Mouse (Mus musculus) common myeloid progenitor, adult 5-6 weeks (primary cell): ENCODE results near the gene Brix1. TPM values are rescaled to one million over a fixed set of nuclear protein-coding genes. Genes with fewer than 3 reads are reported as not detected.
A peak's percentile ranks its signal among the peaks of the same experiment; 100 is the strongest.
"Not testable (repeated sequence)": the region's sequence is repeated elsewhere in the genome, so short reads cannot be mapped to it uniquely, and the experiment has no call there.

ENCODE experiments used
- ATAC-seq: replicated peaks from 2 replicates; pipeline ENCODE4 v1.8.0; 2016; ENCODE audit warnings: low read depth, mild to moderate bottlenecking, moderate TSS enrichment, inconsistent platforms; ENCODE audit not compliant: poor library complexity, severe bottlenecking
- total RNA-seq: library from RNA; stranded (forward); fragments of 200-1000, 187-1606 nt; gene quantifications from 2 replicates; pipeline ENCODE4 v1.2.3, GENCODE M21; 2017

Gene Brix1
- 49.1 and 67.5 TPM in 2 replicates for total RNA-seq

DNA sequence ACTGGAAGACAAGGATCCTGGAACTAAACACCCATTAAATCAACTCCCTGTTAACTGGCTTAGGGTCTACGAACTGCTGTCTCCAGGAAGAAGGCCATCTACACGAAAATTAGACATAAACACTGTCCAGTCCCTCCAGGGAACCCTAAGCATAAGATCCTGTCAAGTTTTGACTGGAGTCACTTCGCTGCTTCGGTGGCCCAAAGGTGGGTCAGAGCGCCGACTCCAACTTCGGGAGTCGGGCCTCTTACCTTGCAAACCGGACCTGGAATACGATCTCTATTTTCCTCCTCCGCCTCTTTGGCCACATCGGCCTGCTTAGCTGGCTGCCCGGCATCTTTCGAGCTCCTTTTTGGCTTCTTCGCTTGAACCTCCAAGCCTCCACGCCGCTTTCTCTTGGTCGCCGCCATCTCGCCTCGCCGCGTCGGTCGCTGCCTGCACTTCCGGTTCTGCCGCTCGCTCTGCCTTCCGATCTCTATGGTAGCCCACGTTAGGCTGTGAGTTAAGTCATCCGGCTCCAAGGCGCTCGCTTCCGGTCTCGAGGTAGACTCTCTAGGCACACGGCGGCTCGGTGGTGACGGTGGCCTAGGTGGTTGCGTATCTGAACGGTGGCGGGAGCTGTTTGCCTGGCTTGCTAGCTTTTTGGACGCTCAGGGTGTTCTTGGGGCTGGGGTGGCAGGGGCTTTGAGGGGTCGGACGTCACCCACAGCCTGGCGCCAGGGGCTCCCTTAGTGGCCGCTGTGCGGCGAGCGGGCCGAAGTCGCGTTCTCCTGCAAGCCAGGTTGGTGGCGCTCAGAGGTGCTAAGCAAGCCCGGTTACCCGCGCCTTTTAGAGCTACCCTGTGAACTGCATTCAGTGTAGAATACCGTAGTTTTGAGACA, at the start of gene Brix1, which contains the start of gene Rad1:
Gene Brix1, minus strand, starts transcription at position 464 of the 881 bp plus-strand sequence.
Gene Rad1, plus strand, starts transcription at position 535 of the 881 bp plus-strand sequence.
- ATAC-seq = peak; percentile 99

DNA sequence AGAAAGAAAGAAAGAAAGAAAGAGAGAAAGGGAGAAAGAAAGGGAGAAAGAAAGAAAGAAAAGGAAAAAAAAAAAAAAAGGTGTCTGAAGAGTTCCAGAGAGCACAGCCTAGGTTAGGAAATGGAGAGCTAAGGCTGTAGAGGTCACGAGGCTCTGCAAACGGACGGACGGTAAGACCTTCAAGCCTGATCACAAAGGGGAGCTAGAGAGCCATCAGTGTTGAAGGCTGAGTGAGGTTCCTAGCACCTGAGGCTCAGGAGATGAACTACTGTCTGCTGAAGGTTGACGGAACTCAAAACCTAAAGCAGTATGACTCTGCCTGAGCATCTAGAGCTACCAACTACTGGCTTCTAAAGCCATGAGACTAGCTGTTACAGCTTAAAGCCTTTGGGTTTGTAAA, 48.8 kb upstream of the Brix1 start:
- ATAC-seq = no peak

DNA sequence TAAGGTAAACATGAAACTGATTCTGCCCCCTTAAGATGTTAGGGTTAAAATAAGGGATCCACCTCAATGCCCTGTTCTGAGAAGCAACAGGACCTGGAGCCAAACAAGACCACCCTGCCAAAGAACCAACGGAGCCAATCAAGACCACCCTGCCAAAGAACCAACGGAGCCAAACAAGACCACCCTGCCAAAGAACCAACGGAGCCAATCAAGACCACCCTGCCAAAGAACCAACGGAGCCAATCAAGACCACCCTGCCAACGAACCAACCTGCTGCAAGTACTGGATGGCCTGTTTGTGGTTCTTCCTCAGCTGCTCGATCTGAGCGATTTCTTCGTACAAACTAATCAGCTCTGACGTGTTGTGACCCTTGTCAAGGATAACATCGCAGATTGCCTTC, 47.6 kb upstream of the Brix1 start:
- ATAC-seq = not testable (repeated sequence)

DNA sequence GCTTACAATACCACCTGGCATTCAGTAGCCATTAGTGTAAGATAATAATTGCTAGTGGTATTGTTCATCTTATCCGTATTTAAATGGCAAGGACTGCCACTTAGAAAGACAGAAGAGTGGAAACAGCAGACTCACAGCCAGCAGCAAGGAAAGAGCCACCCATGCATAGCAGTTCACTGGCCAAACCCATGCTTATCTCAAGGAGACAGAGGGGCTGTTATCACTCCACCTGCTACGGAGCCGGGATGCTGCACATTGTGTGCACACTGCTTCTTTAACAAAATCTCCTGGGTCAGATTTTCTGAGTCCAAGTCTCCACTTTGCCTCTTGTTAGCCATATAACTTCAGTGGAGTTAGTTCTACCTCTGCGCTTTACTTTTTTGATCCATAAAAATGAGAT, 45.6 kb upstream of the Brix1 start:
- ATAC-seq = peak; percentile 62

DNA sequence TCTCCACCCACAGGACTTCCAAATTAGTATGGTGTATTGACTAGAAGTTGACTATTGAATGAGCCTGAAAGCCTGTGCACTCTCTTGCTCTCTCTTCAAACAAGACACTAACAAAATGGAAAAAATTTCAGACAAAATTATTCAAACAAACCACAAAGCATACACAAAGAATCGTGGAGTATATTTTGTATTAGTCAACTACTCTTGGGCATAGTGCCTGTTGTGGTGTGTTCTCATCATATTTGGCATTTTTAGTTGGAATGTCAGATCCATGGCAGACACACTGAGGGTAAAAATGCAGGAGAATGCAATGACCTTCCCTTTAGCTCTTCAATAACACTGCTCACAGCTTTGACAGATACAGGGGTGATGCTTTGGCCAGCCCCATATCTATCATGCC, 40.1 kb upstream of the Brix1 start:
- no peak for ATAC-seq

DNA sequence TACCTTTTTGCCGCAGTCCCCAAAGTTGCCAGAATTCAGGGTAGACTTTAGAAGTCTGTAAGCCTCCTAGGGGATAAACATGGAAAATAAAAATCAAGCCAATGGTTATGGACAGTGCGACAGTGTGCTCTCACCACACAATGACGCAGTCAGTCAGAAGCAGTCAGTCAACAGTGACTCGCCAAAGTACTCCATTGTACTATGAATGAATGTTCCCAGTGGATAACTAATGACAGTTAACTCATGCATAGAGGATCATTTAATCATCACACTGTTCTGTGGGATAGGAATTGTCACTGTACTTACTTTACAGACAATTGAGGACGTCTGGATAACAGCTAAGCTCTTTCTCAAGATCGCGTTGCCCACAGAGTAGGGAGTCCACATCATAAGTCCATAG, 29.4 kb upstream of the Brix1 start:
- no peak for ATAC-seq

DNA sequence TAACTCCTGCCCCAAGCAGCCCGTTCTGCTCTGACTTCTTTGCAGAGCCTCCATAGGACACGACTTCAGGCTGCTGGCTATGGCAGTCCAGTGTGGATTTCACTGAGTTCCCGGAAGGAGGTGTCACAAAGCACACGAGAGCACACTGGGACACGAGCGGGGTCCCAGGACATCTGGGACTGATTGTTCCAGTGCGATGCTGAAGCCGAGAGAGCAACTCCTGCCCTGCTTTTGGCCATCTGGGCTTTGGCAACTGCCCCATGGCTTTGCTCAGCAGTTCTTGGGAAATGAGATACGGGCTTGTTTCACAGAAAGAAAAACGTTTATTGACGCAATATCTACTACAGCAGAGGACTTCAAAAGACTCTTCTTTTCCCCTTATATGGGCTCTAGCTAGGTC, 20.4 kb upstream of the Brix1 start:
- no peak for ATAC-seq

DNA sequence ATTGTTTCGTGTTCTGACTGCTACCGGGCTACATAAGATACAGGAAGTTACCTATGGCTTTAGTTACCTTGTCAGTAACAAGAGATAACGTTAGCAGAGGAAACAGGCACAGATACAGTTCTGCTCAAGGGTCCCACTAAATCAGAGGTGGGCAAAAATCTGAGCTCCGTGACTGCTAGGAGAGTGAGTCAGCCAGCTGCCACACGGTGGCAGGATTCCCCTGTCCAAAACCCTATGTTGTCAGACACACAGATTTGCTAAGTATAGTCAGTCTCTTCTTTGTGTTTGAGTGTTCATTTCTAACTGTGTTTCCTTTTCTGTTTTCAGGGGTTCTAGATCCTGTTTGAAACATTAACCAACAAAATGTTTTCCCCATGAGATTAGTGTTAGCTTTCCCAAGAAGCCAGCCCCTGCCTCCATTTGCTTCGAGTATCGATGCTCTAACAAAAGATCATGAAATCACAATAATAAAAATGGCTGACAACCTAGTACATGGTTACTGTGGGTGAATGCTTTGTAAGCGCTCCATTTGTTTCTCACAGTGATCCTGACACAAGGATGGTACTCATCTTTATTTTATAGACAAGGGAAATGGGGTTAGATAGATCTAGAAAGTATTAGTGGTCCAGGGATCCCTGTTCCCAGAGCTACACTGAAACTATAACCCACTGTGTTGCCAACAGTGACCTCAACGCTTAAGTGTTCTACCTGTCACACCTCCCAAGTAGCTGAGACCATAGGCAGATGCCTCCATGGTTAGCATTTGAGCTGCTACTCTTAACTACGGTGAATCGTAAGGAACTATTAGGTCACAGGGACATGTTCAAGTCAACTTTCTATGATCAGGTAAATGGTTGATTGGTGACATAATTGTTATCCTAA, 15.3 kb upstream of the Brix1 start:
- ATAC-seq = peak; percentile 78

DNA sequence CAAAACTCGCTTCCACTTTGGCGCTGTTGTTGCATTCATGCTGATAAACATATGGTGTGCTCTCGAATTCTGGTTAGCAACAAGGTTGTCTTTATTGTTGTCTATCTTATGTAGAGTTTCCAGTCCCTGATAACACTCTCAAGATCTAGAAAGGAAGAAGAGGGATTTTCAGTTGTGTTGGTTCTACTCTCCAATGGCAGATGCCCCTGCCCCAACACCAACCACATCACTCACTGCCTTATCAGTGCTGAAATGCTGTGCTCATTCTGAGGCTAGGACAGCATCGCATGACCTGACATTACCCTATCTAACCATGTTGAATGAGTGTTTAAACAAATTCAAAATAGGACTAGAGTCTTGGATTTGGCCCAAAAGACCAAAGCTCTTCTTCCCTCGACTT, 14.3 kb upstream of the Brix1 start:
- 0 out of 2 replicates have a peak, but pooled peaks have one; percentile 36 for ATAC-seq

DNA sequence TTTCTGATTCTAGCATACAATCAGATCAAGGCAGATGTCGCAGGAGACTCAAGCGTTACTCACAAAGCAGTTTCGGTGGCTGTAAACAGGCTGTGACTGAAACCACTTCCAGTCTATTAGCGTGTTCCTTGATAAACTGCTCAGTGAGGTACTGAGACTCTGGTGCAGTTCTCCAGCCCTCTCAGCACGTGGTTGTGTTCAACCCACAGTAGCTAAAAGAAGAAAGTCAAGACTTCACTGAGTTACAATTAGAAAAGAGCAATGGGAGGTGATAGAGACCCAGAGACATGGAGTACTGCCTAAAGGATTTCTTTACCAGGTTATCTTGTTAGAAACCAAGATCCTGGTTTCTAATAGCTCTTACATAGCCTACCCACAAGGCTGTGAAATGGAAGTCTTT, 13.8 kb upstream of the Brix1 start:
- no peak for ATAC-seq

DNA sequence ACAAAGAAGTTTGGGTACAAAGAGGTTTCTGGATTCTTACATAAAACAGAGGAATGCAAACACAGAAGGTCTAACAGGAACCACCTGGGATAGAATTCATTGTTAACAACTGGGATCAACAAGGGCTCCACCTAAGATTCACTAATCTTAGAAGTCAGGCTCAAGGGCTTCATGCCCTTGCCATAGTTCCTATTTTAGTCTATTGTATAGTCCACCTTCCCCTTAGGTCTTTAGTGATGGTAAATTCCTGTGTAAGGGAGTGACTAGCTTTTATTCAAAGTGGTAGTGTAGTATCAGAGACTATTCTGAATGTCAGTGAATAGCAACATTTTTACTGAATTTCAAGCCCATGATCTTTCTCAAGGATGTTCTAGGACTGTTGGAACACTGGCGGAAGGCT, 10.9 kb upstream of the Brix1 start:
- not testable (repeated sequence) for ATAC-seq

DNA sequence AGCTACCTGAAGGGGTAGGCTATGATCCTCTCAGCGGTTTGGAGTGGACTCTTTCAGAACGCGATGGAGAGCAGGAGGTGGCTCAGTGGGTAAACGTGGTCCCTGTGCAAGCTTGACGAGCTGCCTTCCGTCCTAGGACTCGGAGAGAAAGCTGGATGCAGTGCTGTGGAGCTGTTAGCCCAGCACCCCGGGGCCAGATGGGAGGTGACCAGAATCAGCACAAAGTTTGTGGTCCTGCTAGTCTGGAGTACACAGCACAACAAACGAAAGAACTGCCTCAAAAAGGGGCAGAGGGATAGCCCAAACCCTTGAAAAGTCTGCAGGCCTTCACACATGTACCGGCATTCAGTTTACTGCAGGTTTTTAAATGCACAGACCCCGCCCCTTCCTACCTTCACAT, 10.2 kb upstream of the Brix1 start:
- no peak for ATAC-seq

DNA sequence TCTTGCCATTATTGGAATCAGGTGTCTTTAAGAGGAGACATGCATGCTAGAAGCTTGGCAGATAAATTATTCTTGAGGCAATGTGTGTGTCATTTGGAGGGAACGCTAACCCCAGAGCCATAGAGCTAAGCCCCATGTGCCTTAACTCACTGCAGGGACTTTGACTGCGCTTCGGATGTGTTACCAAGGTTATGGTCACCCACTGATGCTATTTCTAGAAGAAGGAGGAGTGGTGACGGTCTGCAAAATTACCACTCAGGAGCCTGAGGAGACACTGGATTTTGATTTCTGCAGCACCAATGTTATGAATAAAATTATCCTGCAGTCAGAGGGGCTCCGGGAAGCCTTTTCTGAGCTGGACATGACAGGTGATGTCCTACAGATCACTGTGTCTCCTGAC, 4.4 kb upstream of the Brix1 start:
- ATAC-seq = no peak

DNA sequence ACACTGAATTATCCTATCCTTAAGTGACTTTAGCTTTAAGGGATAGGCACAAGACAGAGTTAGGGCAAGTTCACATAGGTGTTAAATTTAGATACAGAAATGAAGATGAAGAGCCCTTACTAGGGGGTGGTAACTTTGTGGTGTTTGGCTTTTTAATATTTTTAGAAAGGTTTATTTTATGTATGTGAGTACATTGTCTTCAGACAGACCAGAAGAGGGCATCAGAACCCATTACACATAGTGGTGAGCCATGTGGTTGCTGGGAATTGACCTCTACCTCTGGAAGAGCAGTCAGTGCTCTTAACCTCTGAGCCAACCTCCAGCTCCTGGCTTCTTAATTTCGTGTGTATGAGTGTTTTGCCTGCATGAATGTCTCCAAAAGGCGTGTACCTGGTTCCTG, 1.5 kb upstream of the Brix1 start:
- no peak for ATAC-seq

DNA sequence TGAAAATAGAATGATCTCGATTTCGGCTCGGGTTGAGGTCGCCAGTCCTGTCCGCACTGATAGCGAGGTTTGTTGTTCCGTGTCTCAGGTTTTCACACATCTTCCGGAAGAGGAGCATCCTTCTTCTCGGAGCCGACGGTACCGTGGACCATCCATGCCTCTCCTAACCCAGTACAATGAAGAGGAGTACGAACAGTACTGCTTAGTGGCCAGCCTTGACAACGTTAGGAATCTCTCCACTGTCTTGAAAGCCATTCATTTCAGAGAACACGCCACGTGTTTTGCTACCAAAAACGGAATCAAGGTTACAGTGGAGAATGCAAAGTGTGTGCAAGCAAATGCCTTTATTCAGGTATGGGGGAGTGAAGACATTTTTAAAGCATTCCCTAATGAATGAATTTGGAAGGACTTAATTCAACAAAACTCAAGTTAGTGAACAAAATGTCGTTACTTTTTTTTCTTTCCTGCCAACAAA, 655 bp upstream of the Brix1 start:
- peak; percentile 24 for ATAC-seq

DNA sequence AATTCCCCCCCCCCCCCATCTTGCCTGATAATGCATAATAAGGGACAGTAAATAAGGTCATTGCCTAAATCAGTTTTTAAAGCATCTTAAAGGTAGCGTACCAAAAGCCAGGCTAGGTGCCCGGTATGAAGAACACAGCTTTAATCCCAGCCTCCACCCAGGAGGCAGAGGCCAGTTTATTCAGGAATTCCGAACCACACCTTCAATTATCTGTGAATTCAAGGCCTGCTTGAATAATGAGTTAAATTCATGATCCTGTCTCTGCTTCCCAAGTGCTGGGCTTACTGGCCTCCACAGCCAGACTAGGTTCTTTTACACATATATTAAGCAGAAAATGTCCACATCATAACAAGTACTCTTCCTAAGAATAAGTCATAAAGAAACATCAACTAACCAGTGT, 14.8 kb downstream of the Brix1 start:
- ATAC-seq = no peak

DNA sequence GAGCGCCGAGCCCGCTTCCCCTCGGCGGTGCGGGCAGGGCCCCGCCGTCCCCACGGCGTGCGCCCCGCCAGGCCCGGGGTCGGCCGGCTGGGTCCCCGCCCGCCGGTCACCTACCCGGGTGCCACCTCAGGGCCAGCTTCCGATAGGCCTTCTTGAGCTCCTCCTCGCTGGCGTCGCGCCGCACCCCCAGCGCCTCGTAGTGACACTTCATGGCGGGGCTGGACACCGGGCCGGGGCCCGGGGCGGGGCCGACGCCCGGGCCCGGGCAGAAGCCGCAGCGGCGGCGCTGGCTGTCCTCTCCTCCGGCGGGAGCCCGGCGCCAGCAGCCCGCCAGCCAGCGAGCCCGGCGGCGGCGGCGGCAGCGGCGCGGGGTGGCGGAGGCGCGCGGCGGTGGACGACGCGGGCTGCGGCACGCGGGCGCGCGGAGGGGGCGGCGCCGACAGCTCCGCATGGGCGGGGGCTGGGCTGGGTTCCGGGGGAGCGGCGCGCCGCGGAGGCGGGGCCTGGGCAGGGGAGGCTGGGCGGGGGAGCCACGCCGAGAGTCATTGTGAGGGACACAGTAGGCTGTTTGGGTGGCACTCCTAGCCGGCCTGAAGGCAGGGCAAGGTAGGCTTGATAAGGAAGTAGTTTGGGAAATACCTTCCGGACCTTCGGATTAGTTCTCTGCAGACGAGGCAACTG, 15.5 kb downstream of the Brix1 start, which contains the start of gene Dnajc21:
Gene Dnajc21, minus strand, starts transcription at position 366 of the 681 bp plus-strand sequence.
- ATAC-seq = peak; percentile 92

DNA sequence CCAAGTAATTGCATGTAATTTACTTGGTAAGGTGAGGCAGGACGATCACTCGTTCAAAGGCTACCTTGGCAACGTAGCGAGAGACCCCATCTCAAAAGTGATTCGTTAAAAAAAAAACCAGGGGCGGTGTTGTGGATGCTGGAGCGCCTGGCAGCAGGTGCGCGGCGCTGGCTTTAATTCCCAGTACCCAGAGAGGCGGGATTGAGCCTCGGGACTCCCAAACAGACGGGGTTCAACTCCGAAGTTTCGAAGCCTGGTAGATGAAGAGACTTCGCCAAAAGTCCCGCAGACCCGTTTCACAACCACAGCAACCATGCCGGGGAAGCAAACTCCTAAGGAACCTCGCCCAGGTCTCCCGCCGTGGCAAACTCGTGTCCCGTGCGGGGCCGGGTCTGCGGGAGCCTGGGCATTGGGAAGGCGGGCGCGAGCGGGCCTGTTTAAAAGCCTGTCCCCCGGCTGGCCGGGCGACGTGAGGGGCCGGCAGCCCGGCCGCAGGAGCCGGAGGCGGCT, 16.1 kb downstream of the Brix1 start:
- ATAC-seq = no peak; the same call in 1 of the 2 replicates

DNA sequence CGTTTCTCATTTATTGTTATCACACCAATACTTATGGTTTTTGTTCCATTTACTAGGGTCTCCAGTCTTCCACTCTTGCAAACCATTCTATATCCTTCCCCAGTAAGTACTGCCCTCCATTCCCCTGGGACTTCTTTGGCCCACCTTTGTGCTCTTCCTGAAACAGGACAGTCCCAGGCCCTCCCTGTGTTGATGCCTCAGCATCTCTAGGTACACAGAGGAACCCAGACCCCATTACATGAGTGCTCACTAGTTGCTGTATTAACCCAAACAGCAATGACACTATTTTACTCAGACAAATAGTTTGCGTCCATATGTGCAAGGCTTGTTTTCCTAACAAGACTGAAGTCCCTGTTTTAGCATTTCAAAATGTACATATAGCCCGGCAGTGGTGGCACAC, 17.0 kb downstream of the Brix1 start:
- ATAC-seq = no peak

DNA sequence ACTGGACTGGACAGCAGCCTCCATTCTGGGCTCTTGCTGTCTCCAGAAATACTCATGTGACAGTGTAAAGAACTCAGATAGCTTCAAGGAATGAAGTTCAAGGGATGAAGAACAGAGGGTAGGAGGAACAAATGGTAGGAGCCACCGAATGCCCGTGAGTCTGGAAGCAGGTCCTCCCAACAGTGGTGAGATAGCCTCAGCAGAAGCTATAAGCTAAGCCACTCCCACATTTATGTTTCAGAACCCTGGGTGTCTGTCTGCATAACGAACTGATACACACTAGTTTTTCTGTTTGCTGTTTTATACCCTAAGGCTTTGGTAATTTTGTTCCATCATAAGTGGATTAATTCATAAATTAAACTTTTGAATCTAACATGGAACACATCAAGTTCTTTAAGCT, 21.1 kb downstream of the Brix1 start:
- no peak for ATAC-seq
